Mouse (Mus musculus): ENCODE results near the gene Tlk2. TPM values are rescaled to one million over a fixed set of nuclear protein-coding genes. Genes with fewer than 3 reads are reported as not detected.

Gene Tlk2
- total RNA-seq, 1 experiment from 2014 or later, result 145 TPM

DNA sequence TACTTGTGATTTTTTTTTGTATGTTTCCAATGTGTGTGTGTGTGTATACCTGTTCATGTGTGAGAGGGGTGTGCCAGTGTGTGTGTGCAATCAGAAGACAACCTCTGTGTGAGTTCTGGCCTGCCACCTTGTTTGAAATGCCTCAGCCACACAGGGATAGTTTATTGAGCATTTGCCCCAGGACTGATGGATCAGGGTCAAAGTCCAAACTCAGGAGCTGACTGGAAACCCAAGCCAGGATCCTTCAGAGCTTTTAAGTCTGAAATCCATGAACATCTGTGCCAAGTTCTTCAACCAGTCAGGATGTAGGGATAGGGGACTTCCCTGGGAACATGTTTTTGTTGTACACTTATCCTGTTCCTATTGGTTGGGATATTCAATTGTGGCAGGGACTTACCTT lies 20.6 kb upstream of the Tlk2 start:
- ATAC-seq (ENCODE audit: extremely low read depth, insufficient number of reproducible peaks, low FRiP score, poor library complexity, severe bottlenecking), result no peak

- ATAC-seq (ENCODE audit: extremely low read depth, insufficient number of reproducible peaks, low FRiP score, poor library complexity, severe bottlenecking), result no peak
Observed at GRCm38 (mm10) chr11:105159673-105160360, 18.8 kb upstream of the Tlk2 start.

DNA sequence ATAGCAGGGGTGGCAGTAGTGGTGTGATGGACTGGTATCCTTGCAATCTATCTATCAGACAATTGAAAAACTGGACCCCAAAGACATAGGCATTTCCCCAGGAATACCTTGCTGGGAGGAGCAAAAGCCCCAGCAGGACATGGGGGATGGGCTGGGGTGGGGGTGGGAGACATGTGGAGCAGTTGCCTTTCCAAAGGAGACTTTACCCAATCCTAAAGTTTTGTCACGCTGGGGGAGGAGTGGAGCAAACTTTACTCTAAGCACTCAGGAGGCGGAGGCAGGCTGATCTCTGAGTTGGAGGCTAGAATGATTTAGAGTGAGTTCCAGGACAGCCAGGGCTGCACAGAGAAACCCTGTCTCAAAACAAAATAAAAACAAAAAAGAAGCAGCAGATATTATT lies 17.2 kb upstream of the Tlk2 start:
- ATAC-seq (ENCODE audit: extremely low read depth, insufficient number of reproducible peaks, low FRiP score, poor library complexity, severe bottlenecking), result no peak

- ATAC-seq (ENCODE audit: extremely low read depth, insufficient number of reproducible peaks, low FRiP score, poor library complexity, severe bottlenecking), result no peak
Observed at GRCm38 (mm10) chr11:105164516-105165510, 13.8 kb upstream of the Tlk2 start.

DNA sequence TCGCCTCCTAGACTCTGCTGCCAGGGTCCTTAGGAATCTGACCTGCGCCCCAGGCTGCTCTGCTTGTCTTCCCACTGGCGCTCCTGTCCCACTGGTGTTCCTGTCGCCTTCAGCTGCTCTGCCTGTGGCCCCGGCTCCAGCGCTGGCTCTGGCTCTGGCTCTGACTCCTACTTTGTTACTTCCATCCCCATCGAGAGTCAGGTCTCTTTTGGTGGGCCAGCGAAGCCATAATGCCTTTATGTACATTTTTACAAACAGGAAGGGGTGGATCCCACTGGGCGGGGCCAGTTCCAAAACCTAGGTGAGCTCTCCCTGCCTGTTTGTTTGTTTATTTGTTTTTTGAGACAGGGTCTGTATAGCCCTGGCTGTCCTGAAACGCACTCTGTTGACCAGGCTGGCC lies 11.8 kb upstream of the Tlk2 start:
- ATAC-seq (ENCODE audit: extremely low read depth, insufficient number of reproducible peaks, low FRiP score, poor library complexity, severe bottlenecking), result no peak

DNA sequence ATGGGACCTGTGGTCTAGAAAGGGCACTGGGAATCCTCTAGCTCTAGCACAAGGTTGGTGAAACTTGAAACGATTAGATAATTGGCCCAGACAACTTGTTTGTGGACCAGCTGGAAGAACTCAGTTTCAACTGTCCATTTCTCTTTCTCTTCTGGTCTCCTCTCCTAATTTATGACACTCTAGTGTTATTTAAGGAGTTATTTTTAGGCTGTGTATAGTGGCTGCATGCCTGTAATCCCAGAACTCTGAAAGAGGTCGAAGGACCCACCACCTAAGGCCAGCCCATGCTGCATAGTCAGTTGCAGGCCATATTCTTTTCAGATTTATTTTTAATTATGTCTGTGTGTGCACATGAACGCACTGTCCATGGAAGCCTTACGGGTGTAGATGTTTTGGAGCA lies 916 bp downstream of the Tlk2 start:
- no peak for ATAC-seq (ENCODE audit: extremely low read depth, insufficient number of reproducible peaks, low FRiP score, poor library complexity, severe bottlenecking)

DNA sequence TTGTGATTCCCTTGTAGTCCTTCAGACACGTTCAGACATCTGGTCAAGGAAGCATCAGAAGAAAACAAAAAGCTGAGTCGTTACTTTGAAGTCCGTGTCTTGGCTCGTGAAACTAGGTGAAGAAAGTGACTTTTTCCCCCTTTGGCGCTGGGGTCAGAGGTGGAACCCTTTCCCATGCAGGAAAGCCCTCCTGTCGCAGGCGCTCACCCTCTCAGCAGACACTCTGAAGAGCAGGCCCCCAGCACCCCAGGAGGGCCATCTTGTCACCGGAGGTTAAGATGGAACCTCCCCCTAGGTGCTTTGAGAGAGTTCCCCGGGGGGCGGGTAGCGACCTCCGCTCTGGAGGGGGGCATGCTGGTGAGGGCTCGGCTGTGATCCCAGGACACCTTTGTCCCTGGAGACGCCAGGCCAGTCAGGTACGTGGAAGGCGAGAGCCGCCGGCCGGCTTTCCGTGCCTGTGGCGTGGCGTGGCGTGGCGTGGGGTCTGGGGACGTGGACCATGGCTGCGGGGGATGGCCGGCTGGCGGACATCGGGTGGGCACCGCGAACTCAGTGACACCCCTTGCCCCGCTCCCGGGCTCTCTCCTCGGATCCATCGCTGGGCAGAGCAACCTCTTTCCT lies 2.0 kb downstream of the Tlk2 start:
- no peak for ATAC-seq (ENCODE audit: extremely low read depth, insufficient number of reproducible peaks, low FRiP score, poor library complexity, severe bottlenecking)

GRCm38 (mm10) chr11:105181126-105181637 lies 2.6 kb downstream of the Tlk2 start:
- peak; percentile 68 for ATAC-seq (ENCODE audit: extremely low read depth, insufficient number of reproducible peaks, low FRiP score, poor library complexity, severe bottlenecking)

GRCm38 (mm10) chr11:105181689-105182460 lies 3.3 kb downstream of the Tlk2 start:
- ATAC-seq (ENCODE audit: extremely low read depth, insufficient number of reproducible peaks, low FRiP score, poor library complexity, severe bottlenecking), result no peak

DNA sequence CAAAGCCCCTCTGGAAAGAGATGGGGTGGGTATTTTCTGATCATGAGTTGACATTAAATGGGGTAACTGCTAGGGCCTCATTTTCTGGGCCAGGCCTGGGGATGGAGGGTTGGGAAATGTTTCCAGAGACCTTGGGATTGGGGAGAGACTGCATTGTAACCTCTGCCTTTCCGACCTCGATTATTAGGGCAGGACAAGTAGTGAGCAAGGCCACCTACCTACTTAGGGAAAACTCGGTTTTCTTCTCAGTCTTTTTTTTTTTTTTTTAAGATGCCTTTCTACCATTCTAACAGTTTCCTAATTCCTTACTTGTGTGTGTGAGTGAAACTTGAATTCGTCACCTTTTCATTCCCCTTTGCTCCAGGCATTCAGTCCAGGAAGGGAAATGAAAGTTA lies 3.9 kb downstream of the Tlk2 start:
- no peak for ATAC-seq (ENCODE audit: extremely low read depth, insufficient number of reproducible peaks, low FRiP score, poor library complexity, severe bottlenecking)

- ATAC-seq (ENCODE audit: extremely low read depth, insufficient number of reproducible peaks, low FRiP score, poor library complexity, severe bottlenecking), result no peak
Observed at GRCm38 (mm10) chr11:105184678-105185077, 6.1 kb downstream of the Tlk2 start.

DNA sequence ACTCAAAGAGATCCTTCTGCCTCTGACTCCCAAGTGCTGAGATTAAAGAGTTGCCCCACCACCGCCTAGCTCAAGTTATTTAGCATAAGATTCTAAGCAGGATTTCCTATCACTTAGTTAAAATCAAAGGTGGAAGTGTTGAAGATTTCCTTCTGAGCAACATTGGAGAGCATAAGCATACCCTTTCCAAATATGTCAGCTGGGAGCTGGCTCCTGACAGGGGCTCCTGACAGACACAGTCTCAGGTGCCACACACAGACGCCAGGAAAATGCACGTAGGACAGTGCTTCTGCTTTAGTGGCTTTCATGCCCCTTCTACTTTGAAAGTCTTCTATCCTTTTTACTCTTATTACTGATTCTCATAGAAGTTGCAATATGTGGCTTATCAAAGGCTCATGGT lies 13.6 kb downstream of the Tlk2 start:
- no peak for ATAC-seq (ENCODE audit: extremely low read depth, insufficient number of reproducible peaks, low FRiP score, poor library complexity, severe bottlenecking)

GRCm38 (mm10) chr11:105196893-105197662 lies 18.5 kb downstream of the Tlk2 start:
- no peak for ATAC-seq (ENCODE audit: extremely low read depth, insufficient number of reproducible peaks, low FRiP score, poor library complexity, severe bottlenecking)

DNA sequence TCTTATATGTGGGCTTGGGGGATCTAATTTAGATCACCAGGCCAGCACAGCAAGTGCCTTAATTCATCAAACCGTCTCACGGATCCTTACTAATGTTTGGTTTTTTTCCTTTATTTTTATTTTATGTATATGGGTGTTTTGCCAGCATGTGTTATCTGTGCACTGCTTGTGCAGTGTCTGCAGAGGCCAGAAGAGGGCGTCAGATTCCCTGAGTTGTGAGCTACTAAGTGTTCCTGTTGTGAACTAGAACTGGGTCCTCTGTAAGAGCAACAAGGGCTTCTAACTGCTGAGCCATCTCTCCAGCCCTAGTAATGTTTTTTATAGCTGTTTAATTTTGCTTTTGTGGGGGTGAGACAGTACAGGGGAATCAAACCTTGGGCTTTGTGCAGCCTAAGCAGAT lies 23.8 kb downstream of the Tlk2 start:
- ATAC-seq (ENCODE audit: extremely low read depth, insufficient number of reproducible peaks, low FRiP score, poor library complexity, severe bottlenecking), result no peak

DNA sequence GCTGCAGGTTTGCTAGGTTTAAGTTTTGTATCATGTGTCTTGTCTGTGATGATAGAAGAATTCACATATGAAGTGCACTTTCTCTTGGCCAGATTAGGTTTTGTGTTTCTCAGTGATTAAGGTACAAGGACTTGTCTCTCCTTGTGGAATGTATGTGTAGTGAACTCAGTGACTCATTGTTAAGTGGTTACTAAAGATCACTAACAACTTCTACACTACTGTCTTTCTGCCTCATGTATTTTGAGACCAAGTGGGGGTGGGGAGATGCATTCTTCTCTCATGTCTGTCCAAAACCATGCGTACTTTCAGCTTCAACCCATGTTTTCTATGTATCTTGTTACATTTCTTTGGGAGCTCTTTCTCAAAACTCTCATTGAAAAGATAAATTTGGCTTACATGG lies 31.4 kb downstream of the Tlk2 start:
- ATAC-seq (ENCODE audit: extremely low read depth, insufficient number of reproducible peaks, low FRiP score, poor library complexity, severe bottlenecking), result no peak

- no peak for ATAC-seq (ENCODE audit: extremely low read depth, insufficient number of reproducible peaks, low FRiP score, poor library complexity, severe bottlenecking)
Observed at GRCm38 (mm10) chr11:105214257-105214656, 35.6 kb downstream of the Tlk2 start.

DNA sequence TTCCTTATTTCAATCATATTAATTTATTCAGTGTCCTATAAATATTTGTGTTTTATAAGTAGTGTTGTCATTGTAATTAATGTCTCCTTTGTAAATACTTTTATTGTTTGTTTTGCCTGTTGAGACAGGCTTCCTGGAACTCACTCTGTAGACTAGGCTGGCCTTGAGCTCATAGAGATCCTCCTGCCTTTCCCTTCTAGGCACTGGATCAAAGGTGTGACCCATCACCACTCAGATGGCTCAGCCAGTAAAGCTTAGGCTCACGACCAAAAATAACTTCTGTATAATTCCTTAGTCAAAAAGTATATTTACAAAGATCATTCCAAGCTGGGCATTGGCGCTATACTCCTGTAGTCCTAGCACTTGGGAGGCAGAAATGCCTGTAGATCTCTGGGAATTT lies 39.2 kb downstream of the Tlk2 start:
- ATAC-seq (ENCODE audit: extremely low read depth, insufficient number of reproducible peaks, low FRiP score, poor library complexity, severe bottlenecking), result no peak

DNA sequence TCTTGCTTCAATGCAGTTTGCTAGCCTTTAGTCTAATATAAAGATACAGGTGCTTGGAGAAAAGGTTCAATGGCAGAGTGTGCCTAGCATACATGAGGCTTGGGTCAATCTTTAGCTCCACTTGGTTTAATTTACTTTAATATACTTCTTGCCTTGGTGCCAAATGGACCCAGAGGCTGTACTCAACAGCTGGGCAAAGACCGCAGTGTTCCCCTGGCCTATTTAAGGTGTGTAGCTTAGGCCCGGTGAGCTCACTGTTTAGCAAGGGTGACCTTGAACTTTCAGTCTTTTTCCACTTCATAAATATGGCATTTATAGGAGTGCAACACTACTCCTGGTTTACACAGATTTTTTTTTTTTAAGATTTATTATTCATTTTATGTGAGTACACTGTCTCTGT lies 55.9 kb downstream of the Tlk2 start:
- ATAC-seq (ENCODE audit: extremely low read depth, insufficient number of reproducible peaks, low FRiP score, poor library complexity, severe bottlenecking), result no peak
